In the genomic region with DNA sequence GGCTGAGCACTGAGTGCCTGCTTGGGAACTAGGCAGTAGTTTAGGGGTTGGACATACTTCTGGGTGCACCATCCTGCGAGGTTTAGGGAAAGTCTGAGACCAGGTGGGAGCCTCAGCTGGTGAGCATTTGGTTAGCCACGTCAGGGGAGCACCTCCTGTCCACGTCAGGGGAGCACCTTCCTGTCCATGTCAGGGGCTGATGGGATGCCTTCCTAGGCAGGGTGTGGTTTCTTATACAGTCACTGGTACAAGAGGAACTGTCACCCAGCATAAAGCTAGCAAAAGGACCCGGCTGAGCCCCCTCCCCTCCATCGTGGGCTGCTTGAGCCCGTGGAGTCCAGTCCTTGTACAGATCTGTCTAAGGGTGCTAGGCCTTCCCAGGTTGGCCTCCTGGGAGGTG, we compare ENCODE assay signal across 12 mouse cellular contexts. TPM values are rescaled to one million over a fixed set of nuclear protein-coding genes. Genes with fewer than 3 reads are reported as not detected.
DNase-seq lines count a peak whose midpoint lies in the region; ATAC-seq lines count a peak whose summit lies in the region.
"Had no signal": no experiment of that assay in that cellular context is flagged by ENCODE, and none has a peak within 500 bp of the region (broad histone marks: within the 10 kb centered on the region; RNA-seq: fewer than 3 reads in every experiment).

No protein-coding gene starts in this region.

- peaks cover 61% of the 10 kb centered on the region for H3K4me1 ChIP-seq in heart, embryonic 11.5 days (ENCODE audit: control insufficient read depth, insufficient read depth, low read length)
- peaks cover 85% of the 10 kb centered on the region for H3K4me1 ChIP-seq in midbrain, embryonic 10.5 days
- H3K4me1 ChIP-seq in midbrain, embryonic 13.5 days (replicated peaks): peaks cover 45% of the 10 kb centered on the region
- H3K4me1 ChIP-seq in limb, embryonic 10.5 days: peaks cover 86% of the 10 kb centered on the region
- peaks cover 70% of the 10 kb centered on the region for H3K4me1 ChIP-seq in stomach, embryonic 16.5 days (ENCODE audit: control insufficient read depth, insufficient read depth, low read length)

- H3K4me3 ChIP-seq in heart, embryonic 11.5 days (ENCODE audit: low read depth, low read length): no peak overlapping the region
- no peak overlapping the region for H3K4me3 ChIP-seq in midbrain, embryonic 10.5 days
- H3K4me3 ChIP-seq in midbrain, embryonic 13.5 days (replicated peaks): no peak overlapping the region
- no peak overlapping the region for H3K4me3 ChIP-seq in limb, embryonic 10.5 days
- no peak overlapping the region for H3K4me3 ChIP-seq in stomach, embryonic 16.5 days (replicated peaks; ENCODE audit: low read length)

- H3K27me3 ChIP-seq in heart, embryonic 11.5 days (ENCODE audit: control insufficient read depth, insufficient read depth, low read length): no peaks in the 10 kb centered on the region
- H3K27me3 ChIP-seq in midbrain, embryonic 10.5 days (ENCODE audit: low read depth, poor library complexity, severe bottlenecking): peaks cover 2% of the 10 kb centered on the region
- no peaks in the 10 kb centered on the region for H3K27me3 ChIP-seq in midbrain, embryonic 13.5 days
- H3K27me3 ChIP-seq in limb, embryonic 10.5 days (ENCODE audit: low read depth, poor library complexity, severe bottlenecking): no peaks in the 10 kb centered on the region
- H3K27me3 ChIP-seq in stomach, embryonic 16.5 days (ENCODE audit: control insufficient read depth, insufficient read depth, low read length): no peaks in the 10 kb centered on the region

- no peak overlapping the region for H3K4me2 ChIP-seq in heart, embryonic 11.5 days
- H3K4me2 ChIP-seq in midbrain, embryonic 13.5 days (replicated peaks): no peak overlapping the region
- no peak overlapping the region for H3K4me2 ChIP-seq in stomach, embryonic 16.5 days (ENCODE audit: low read depth, low read length)

- DNase-seq in heart, adult 8-10 months (ENCODE audit: low spot score): no peak
- DNase-seq in midbrain, embryonic 10.5 days (ENCODE audit: low spot score): no peak
- peak; percentile 30 for DNase-seq in limb, embryonic 10.5 days (ENCODE audit: low spot score)
- no peak for DNase-seq in layer of hippocampus, postnatal 10 days (ENCODE audit: low spot score in 2 of 2)
- DNase-seq in kidney, adult 8-10 months: no peak
- DNase-seq: gastrocnemius, postnatal 14 days; kidney, adult 11 months had no signal

- WGBS in heart, embryonic 11.5 days (ENCODE audit: insufficient replicate concordance): 72% methylated on average over 6 of the region's 6 CpGs
- WGBS in midbrain, embryonic 10.5 days: 85% methylated on average over 6 of the region's 6 CpGs
- 82% methylated on average over 6 of the region's 6 CpGs for WGBS in midbrain, embryonic 13.5 days
- WGBS in limb, embryonic 10.5 days: 79% methylated on average over 6 of the region's 6 CpGs
- WGBS in stomach, embryonic 16.5 days: 70% methylated on average over 6 of the region's 6 CpGs

- H3K9ac ChIP-seq in heart, embryonic 11.5 days (ENCODE audit: low read depth, low read length): no peak overlapping the region
- no peak overlapping the region for H3K9ac ChIP-seq in midbrain, embryonic 13.5 days (replicated peaks)
- peak overlapping the region; percentile 23; the same call in 1 of the 2 replicates for H3K9ac ChIP-seq in stomach, embryonic 16.5 days (ENCODE audit: low read length)

- peak overlapping the region; percentile 92; the same call in 1 of the 2 replicates for H3K27ac ChIP-seq in heart, embryonic 11.5 days (ENCODE audit: low read depth, low read length)
- peak overlapping the region; percentile 88 for H3K27ac ChIP-seq in midbrain, embryonic 10.5 days (replicated peaks)
- no peak overlapping the region for H3K27ac ChIP-seq in midbrain, embryonic 13.5 days
- H3K27ac ChIP-seq in limb, embryonic 10.5 days: peak overlapping the region; percentile 96
- H3K27ac ChIP-seq in stomach, embryonic 16.5 days (ENCODE audit: low read length): peak overlapping the region; percentile 97

- ATAC-seq in heart, embryonic 11.5 days (replicated peaks; ENCODE audit: insufficient number of reproducible peaks, low FRiP score, low TSS enrichment): no peak
- ATAC-seq in midbrain, embryonic 13.5 days: no peak
- no peak for ATAC-seq in stomach, embryonic 16.5 days (ENCODE audit: insufficient read depth, low FRiP score)

- no peaks in the 10 kb centered on the region for H3K9me3 ChIP-seq in heart, embryonic 11.5 days (replicated peaks; ENCODE audit: control insufficient read depth, low read length)
- no peaks in the 10 kb centered on the region for H3K9me3 ChIP-seq in midbrain, embryonic 10.5 days (replicated peaks)
- no peaks in the 10 kb centered on the region for H3K9me3 ChIP-seq in midbrain, embryonic 13.5 days
- H3K9me3 ChIP-seq in limb, embryonic 10.5 days (replicated peaks): no peaks in the 10 kb centered on the region
- H3K9me3 ChIP-seq in stomach, embryonic 16.5 days (replicated peaks; ENCODE audit: control insufficient read depth, low read length): no peaks in the 10 kb centered on the region

- no peaks in the 10 kb centered on the region for H3K36me3 ChIP-seq in heart, embryonic 11.5 days (ENCODE audit: control insufficient read depth, insufficient read depth, low read length)
- H3K36me3 ChIP-seq in midbrain, embryonic 10.5 days: no peaks in the 10 kb centered on the region
- H3K36me3 ChIP-seq in midbrain, embryonic 13.5 days: no peaks in the 10 kb centered on the region
- H3K36me3 ChIP-seq in limb, embryonic 10.5 days: no peaks in the 10 kb centered on the region
- no peaks in the 10 kb centered on the region for H3K36me3 ChIP-seq in stomach, embryonic 16.5 days (ENCODE audit: control insufficient read depth, insufficient read depth, low read length)

RNA-seq across cellular contexts. Expression of gene Gm21969, which starts 20.6 kb away (rescaled TPM):
- polyA plus RNA-seq in heart, embryonic 11.5 days (2014; fragmentation: Nextera tagmentation; extraction: Ambion mirVana): not detected in 2 replicates
- total RNA-seq in heart, adult 8-10 months (2022): not detected
- not detected in 2 replicates for polyA plus RNA-seq in midbrain, embryonic 10.5 days (2016; fragmentation: Nextera tagmentation; extraction: Ambion mirVana)
- not detected in 2 replicates for polyA plus RNA-seq in midbrain, embryonic 13.5 days (2015; fragmentation: Nextera tagmentation; extraction: Ambion mirVana)
- not detected in 2 replicates for polyA plus RNA-seq in limb, embryonic 10.5 days (2016; fragmentation: Nextera tagmentation; extraction: Ambion mirVana)
- not detected in 2 replicates for polyA plus RNA-seq in stomach, embryonic 16.5 days (2015; fragmentation: Nextera tagmentation; extraction: Ambion mirVana)
- not detected for total RNA-seq in layer of hippocampus, postnatal 10 days (2021)
- total RNA-seq: gastrocnemius, postnatal 14 days; left cerebral cortex, postnatal 14 days; megakaryocyte-erythroid progenitor cell, adult 5-6 weeks had no signal

RNA-seq across cellular contexts. Expression of gene Aldh4a1, which starts 40.3 kb away (rescaled TPM):
- 11.8 and 16.7 TPM in 2 replicates for polyA plus RNA-seq in heart, embryonic 11.5 days (2014; fragmentation: Nextera tagmentation; extraction: Ambion mirVana)
- total RNA-seq in heart, adult 8-10 months (2022): 100 to 1,000 TPM in 2 of 4 experiments, 10 to 100 TPM in 2; 96.8 to 104 (median 101) TPM
- 21.3 and 24.2 TPM in 2 replicates for polyA plus RNA-seq in midbrain, embryonic 10.5 days (2016; fragmentation: Nextera tagmentation; extraction: Ambion mirVana)
- polyA plus RNA-seq in midbrain, embryonic 13.5 days (2015; fragmentation: Nextera tagmentation; extraction: Ambion mirVana): 18.0 and 20.0 TPM in 2 replicates
- 25.5 and 26.0 TPM in 2 replicates for polyA plus RNA-seq in limb, embryonic 10.5 days (2016; fragmentation: Nextera tagmentation; extraction: Ambion mirVana)
- 35.9 and 38.0 TPM in 2 replicates for polyA plus RNA-seq in stomach, embryonic 16.5 days (2015; fragmentation: Nextera tagmentation; extraction: Ambion mirVana)
- total RNA-seq in layer of hippocampus, postnatal 10 days (2021): 10 to 100 TPM; 20.9 to 21.4 TPM

RNA-seq across cellular contexts. Expression of gene Iffo2, which starts 52.0 kb away (rescaled TPM):
- polyA plus RNA-seq in heart, embryonic 11.5 days (2014; fragmentation: Nextera tagmentation; extraction: Ambion mirVana): 2.2 and 2.7 TPM in 2 replicates
- total RNA-seq in heart, adult 8-10 months (2022): 1 to 10 TPM; 3.5 to 4.4 (median 4.2) TPM
- 3.3 and 3.5 TPM in 2 replicates for polyA plus RNA-seq in midbrain, embryonic 10.5 days (2016; fragmentation: Nextera tagmentation; extraction: Ambion mirVana)
- 4.4 and 4.6 TPM in 2 replicates for polyA plus RNA-seq in midbrain, embryonic 13.5 days (2015; fragmentation: Nextera tagmentation; extraction: Ambion mirVana)
- polyA plus RNA-seq in limb, embryonic 10.5 days (2016; fragmentation: Nextera tagmentation; extraction: Ambion mirVana): 2.8 and 4.1 TPM in 2 replicates
- polyA plus RNA-seq in stomach, embryonic 16.5 days (2015; fragmentation: Nextera tagmentation; extraction: Ambion mirVana): 1.8 and 2.4 TPM in 2 replicates
- total RNA-seq in layer of hippocampus, postnatal 10 days (2021): 10 to 100 TPM; 20.3 to 21.5 TPM
